Mouse (Mus musculus): Measurements from ENCODE around the gene Nlgn2. TPM values are rescaled to one million over a fixed set of nuclear protein-coding genes. Genes with fewer than 3 reads are reported as not detected.
"Not testable (repeated sequence)": the region's sequence is repeated elsewhere in the genome, so short reads cannot be mapped to it uniquely, and the experiment has no call there.

Gene Nlgn2
- total RNA-seq, 4 experiments from 2014 or later, result 1.3 to 2.4 (median 1.7) TPM

- no peak for DNase-seq (ENCODE audit: low spot score in 2 of 2)
Observed at GRCm38 (mm10) chr11:69864138-69864860, 26.7 kb upstream of the Nlgn2 start.

- not testable (repeated sequence) for DNase-seq (ENCODE audit: low spot score in 2 of 2)
Observed at GRCm38 (mm10) chr11:69863729-69864128, 26.1 kb upstream of the Nlgn2 start.

GRCm38 (mm10) chr11:69858113-69858998 lies 20.8 kb upstream of the Nlgn2 start, which contains the start of gene Tnk1:
Tnk1 (minus strand) TSS chr11:69858730.
- DNase-seq (ENCODE audit: low spot score in 2 of 2), result no peak

- no peak for DNase-seq (ENCODE audit: low spot score in 2 of 2)
Observed at GRCm38 (mm10) chr11:69855347-69855746, 17.8 kb upstream of the Nlgn2 start.

GRCm38 (mm10) chr11:69854680-69855079 lies 17.1 kb upstream of the Nlgn2 start:
- DNase-seq (ENCODE audit: low spot score in 2 of 2), result no peak

- DNase-seq (ENCODE audit: low spot score in 2 of 2), result no peak
Observed at GRCm38 (mm10) chr11:69853994-69854393, 16.4 kb upstream of the Nlgn2 start.

- no peak for DNase-seq (ENCODE audit: low spot score in 2 of 2)
Observed at GRCm38 (mm10) chr11:69850754-69851153, 13.2 kb upstream of the Nlgn2 start.

- DNase-seq (ENCODE audit: low spot score in 2 of 2), result no peak
Observed at GRCm38 (mm10) chr11:69849884-69850283, 12.3 kb upstream of the Nlgn2 start.

- no peak for DNase-seq (ENCODE audit: low spot score in 2 of 2)
Observed at GRCm38 (mm10) chr11:69849128-69849527, 11.5 kb upstream of the Nlgn2 start.

- DNase-seq (ENCODE audit: low spot score in 2 of 2), result no peak
Observed at GRCm38 (mm10) chr11:69848021-69848420, 10.4 kb upstream of the Nlgn2 start.

- no peak for DNase-seq (ENCODE audit: low spot score in 2 of 2)
Observed at GRCm38 (mm10) chr11:69846738-69847688, 9.4 kb upstream of the Nlgn2 start.

- peak; percentile 86 to 88 for DNase-seq (ENCODE audit: low spot score in 2 of 2)
Observed at GRCm38 (mm10) chr11:69846198-69846680, 8.7 kb upstream of the Nlgn2 start, which contains the start of gene Plscr3. Plscr3 (plus strand) TSS chr11:69846376.

- no peak for DNase-seq (ENCODE audit: low spot score in 2 of 2)
Observed at GRCm38 (mm10) chr11:69838714-69839104, 1.1 kb upstream of the Nlgn2 start.

- DNase-seq (ENCODE audit: low spot score in 2 of 2), result peak; percentile 94 to 95
Observed at GRCm38 (mm10) chr11:69837952-69838713, 549 bp upstream of the Nlgn2 start, which contains the start of gene Tmem256. Tmem256 (plus strand) TSS chr11:69838514.

GRCm38 (mm10) chr11:69836703-69837576 lies 644 bp downstream of the Nlgn2 start:
- peak; percentile 17 to 46 for DNase-seq (ENCODE audit: low spot score in 2 of 2)

GRCm38 (mm10) chr11:69835966-69836335 lies 1.6 kb downstream of the Nlgn2 start:
- DNase-seq (ENCODE audit: low spot score in 2 of 2), result no peak

- DNase-seq (ENCODE audit: low spot score in 2 of 2), result no peak
Observed at GRCm38 (mm10) chr11:69835326-69835965, 2.1 kb downstream of the Nlgn2 start.

GRCm38 (mm10) chr11:69834001-69834549 lies 3.5 kb downstream of the Nlgn2 start:
- no peak for DNase-seq (ENCODE audit: low spot score in 2 of 2)
